Mouse (Mus musculus) CD4-positive, CD25-positive, alpha-beta regulatory T cell, adult 2 months (primary cell): ENCODE measurements around the gene Gm10837.
A peak's percentile ranks its signal among the peaks of the same experiment; 100 is the strongest.

Source experiments
- DNase-seq: peaks from one replicate; pipeline ENCODE4 v3.0.0-alpha.2; 2012; ENCODE audit warnings: low read depth, low spot score

Gene Gm10837

DNA sequence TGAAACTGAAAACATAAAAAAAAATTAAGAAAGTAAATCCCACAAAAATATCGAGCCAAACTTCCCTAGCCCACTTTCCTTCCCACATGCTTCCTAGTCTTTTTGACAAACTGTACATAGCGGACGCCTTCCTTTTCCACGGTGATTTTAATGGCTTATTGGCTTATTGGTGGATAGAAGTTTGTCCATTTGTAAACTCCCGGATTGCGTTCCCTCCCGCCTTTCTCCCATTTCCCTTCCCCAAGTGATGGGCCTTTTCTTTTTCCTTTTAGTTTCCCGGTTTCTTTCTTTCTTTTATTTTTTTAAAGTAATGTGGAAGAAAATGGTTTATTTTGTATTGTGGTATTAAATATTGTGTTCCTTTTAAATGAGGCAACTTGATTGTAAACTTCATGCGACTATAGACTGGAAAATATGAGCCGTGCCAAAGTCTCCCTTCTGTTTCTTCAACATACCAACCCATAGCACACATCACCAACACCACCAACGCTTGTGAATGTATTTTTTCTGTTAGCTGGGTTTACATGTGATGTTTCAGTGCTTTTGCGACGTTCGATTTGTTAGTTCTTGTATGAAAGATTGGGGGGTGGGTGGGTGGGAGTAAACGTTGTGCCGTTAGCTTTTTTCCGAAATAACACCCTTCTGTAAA is 10.8 kb upstream of the Gm10837 start:
- no peak for DNase-seq

DNA sequence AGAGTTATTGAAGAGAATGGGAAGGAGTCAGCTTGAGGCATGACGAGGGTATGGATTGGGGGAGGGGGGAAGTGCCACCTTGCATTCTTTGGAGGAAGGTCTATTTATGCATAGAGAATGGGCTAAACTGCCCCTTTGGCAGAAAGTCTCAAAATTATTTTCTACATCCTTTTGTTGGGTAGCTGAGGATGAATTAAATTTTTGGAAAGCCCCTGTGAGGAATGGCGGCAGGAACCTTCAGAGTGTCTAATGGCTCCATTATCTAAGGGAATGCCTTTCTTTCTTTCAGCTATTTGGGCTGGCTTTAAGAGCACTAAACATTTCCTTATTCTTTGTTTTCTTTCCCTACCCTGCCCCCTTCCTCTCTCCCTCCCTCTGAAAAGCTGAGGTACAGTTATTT is 10.0 kb upstream of the Gm10837 start:
- DNase-seq, result no peak

DNA sequence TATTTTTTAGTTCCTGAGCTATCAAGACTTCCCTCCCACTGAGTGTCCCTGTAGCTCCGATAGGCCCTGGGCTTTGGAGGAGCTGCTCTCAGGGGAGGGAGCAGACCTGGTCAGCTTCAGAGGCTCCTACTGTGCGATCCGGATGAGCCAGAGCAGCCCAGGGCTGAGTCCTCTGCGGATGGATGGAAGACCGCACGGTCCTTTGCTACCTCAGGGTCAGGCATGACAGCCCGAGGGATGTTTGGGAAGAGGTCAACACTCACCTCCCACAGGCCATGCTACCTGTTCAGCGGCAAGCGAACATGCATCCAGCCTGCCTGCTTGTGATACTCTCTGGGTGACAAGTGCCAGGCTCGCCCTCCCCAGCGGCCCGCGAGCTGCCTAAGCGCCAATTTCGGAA is 9.2 kb upstream of the Gm10837 start:
- no peak for DNase-seq

DNA sequence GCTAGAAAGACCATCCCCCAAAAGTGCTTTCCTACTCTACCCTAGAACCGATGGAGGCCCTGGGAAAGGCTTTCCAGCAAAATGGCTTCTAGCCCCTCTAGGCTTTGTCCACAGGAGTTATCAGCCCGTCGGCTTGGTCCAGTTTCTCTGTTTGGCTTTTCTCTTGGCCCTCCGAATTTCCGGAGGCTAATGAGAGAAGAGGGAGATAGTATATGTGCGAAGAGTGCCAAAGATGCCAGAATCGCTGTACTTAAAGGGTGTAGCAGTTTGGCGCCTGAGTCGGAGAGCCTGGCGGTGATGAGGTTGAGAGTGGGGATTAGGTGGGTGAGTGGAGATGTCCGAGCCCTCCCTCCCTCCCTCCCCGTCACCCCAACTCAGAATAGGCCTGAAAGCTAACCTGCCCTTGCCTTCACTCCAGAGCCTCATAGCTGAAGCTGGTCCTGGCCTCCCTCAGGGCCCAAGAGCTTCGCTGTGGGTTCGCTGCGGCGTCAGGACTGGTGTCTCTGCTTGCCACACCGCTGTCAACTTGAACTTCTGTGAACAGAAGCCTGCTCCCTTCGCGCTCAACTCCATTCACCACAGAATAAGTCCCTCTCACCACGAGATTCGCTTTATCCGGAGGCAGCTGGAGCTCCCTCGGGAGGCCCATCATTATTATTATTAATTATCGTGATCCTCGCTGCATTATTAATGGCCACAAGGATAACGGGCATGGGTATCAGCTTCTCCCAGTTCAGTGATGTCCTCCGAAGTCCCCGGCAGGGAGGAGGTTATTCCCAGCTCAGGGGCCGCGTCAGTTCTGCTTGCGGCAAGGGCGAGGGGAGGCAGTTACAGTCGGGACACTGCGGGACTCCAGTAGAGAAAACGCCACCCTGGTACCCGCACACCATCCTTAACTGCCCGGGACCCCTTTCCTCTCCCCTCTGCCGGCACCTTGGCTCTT is 8.0 kb upstream of the Gm10837 start:
- peak; percentile 15 for DNase-seq

DNA sequence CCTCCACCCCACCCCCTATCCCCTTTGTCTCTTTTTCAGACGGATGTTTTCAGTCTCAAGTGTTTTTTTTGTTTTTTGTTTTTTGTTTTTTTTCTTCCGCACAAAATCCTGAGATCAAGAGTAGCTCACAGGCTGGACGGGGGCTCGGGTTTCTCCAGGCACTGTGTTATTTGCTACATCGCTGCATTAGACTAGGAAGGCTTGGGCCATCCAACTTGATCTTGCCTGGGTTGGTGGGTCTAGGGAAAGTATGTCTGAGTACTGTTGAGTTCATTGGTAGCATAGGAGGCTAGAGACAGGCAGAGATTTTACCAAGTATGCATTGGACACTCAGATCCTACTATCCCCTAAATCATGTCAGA is 7.4 kb upstream of the Gm10837 start:
- no peak for DNase-seq

DNA sequence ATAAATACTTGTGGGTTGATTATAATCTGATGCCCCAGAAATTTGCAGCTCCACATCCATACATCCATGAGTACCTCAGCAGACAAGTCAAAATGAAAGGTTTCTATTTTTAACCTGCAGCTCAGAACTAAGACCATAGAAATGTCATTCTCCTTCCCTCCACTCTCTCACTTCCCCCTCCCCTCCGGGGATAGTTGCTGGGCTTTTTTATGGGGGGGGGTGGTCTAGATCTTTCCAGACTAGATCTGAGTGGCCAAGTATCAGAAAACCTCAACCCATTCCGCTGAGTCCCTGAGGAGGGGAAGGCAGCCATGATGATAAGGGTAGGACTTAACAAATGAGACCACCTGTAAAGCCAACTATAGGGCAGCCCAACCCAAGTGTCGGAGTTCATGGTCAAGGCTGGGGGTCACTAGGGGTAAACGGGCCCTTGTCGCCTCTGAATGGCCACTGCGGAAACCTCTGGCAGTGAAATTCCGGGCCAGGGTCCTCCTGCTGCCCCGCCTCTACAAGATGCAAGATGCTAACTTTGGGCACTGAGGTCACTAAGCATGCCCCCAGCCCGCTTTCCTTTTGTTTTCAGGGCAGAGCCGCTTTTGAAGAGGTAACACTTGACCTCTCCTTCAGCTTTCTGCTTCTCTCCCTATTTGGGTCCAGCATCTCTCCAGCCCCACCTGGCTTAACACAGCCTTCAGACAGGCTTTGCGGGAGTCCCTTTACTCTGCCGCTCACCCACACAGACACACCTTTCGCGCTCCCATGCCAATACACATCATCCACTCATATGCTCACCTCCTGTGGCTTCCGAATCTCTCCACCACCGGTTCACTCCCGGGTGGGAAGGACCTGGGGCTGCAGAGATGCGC is 6.6 kb upstream of the Gm10837 start:
- no peak for DNase-seq

DNA sequence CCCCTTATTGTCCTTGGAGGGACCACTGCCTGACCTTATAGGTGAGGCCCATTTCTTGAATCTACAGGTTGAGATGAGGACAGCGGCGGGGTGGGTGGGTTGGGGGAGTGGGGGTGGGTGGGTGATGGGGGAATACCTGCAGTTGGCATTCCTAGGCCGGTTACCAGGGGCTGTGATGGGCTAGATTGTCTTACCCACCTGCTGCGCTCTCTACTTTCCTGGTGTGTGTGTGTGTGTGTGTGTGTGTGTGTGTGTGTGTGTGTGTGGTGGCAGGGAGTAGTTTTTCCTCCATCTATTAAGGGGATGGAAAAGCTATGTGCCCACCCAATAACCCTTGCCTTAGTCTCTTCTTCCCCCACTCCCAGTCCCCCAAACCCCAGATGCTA is 5.9 kb upstream of the Gm10837 start:
- no peak for DNase-seq

DNA sequence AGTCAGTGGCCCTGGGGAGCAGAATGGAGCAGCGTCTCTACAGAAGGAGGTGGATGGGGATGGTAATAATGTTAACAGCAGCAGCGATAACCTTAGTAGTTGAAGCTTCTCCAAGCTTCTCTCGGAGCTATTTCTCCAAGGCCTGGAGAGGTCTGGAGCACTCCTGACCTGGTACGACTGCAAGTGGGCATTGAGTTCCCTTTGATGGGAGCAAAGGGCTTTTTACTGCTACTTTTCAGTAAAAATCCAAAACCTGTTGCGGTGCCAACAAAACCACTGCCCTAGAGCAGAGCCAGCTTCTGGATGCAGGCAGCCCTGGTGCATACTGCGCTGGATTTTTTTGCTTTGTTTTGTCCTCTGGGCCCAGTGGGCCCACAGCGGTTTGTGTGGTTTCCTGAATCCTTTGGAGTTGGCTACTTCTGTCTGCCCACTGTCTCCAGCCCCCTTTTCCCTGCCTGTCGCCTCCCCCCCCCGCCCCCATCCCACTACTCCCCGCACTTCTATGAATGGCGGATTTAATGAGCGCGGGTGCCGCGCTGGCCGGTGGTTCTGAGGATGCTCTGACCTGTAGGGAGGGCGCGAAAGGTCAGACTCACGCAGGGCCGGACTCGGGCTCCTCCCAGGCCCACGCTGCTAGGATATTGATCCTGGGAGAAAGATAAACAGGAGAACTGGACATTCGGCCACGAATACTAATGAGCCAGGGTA is 5.4 kb upstream of the Gm10837 start:
- no peak for DNase-seq

DNA sequence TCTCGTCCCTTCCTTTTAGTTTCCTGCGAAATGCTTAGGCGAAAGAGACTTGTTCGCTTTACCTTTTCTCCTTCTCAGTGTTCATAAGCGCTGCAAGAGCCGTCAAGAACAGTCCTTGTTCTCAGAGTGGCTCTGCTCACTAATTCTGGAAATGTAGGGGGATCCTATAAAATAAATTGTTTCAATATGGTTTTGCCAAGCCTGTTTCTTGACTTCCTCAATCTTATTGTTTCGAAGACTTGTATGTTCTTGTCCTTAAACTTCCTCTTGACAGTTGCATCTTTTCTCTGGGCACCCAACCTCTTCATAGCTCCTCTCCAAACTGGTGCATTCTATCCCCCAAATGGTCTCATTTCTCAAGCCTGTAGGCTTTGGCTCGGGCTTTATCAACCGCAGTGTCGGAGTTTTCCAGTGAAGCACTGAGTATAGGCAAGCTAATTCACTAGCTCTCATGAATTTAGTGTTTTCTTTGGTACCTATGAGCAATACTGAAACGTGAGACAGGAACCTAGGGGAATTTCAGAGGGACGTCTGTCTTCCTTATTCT is 4.7 kb upstream of the Gm10837 start:
- DNase-seq, result no peak

DNA sequence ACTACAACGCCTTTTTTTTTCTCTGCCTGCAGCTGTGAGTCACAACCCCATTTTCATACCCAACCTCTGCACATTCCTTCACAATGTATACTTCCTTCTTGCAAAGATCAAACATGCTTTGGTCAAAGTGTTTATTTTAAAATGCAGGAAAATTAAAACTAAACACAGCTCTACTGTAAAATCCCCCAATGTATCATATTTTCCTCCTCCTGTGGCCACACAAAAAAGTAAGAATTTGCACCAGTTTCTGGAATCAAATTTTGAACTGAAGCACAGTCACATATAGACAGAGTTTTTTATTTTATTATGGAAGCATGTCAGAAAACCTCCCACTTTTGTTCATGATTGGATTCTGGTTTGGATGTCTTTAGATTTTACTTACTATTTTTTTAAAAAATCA is 3.8 kb upstream of the Gm10837 start:
- no peak for DNase-seq

DNA sequence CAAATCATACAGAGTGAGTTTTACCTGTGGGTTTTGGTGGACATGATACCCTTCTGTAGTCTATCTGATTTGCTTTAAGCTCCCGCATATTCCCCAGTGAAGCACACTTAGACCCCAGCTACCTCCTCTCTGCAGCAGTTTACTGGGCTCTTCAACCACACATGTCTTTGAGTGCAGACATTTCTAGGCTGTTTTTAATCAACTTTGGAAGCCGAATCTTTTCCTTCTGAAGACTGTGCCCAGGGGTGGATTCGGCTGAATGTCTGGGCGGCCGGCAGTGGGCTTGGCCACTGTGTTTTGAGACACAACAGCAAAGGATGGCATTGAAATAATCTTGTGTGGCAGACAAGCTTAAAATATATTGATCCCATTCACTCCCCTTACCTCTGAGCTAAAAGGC is 3.0 kb upstream of the Gm10837 start:
- DNase-seq, result no peak

DNA sequence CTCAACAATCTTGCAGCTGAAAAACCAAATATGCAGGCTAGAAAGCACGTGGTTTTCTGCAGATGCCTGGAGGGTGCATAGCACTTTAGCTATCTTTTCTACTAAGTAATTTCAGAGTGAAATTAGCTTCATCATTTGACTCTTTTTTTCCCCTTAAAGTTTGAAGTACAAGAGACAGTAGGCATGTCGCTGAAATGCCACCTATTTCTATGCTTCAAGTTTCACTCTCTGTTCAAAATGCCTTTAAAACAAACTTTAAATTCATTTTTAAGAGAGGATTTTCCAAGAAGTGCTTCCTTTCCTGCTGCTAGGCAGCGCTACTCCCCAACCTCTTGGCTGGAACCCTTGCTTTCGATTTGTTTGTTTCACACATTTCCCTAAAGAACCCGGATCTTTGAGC is 1.3 kb upstream of the Gm10837 start:
- DNase-seq, result peak; percentile 6

DNA sequence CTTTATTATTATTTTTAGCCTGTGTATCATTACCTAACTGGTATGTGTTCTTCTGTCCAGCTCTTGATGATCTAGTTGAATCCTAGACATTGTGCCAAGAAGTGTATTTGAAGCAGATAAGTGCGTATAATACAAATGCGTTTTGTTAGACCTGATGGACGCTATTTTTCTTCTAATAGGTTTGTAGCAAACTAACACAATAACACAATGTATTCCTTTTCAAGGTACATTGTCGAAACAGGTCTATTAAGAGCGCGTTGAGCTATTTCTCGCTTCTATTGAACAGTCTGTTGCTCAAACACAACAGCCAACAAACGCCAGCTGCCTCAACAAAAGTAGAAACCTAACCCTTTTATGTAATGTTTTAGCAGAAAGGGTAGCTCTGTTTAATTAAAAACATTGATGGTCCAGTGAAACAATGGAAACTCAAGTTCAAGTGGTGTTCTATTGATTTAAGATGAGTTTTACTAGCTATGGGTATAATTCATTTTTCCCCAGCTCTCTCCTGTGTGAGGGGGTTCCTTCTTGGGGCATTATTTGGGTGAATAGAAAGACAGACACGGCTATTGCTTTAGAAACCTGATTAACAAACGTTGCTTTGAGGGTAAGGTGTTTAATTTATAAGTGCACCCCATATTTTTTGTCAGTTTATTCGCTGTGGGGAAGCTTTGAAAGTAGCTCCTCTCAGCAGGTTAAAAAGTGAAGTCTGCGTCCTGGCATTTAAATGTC is 536 bp upstream of the Gm10837 start:
- DNase-seq, result peak; percentile 7

DNA sequence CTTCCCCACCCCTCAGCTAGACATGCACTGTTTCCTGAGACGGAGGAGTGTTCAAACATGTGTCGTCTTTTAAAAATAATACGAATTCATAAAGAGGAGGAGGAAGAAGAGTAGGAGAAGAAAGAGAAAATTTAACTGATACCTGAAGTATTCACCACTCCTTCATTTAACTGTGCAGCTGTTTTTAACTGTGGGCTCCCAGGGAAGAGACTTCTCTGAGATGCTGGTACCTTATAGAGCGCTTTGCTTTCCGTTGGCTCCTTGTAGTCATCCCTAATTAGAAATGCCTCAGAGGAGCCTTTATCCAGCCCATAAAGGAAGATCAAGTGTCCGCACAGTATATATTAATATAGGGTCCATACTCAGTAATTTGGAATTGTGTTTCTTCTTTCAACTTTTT is 1.1 kb downstream of the Gm10837 start:
- no peak for DNase-seq

DNA sequence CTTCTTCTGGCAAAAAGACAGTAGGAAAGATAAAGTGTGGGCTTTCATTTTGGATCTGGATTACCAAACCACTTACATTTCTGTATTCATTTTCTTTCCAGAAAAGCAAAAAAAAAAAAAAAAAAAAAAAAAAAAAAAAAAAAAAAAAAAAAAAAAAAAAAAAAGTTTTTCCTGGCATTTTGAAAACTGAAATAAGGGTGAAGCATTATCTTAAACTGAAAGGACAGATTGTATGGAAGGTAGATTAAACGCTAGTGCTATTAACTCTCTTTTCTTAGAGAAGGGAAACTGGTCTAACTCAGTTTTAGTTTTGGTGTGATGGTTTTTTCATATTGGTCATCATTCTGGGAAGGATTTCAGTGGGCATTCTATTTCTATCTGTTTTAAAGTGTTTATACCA is 1.6 kb downstream of the Gm10837 start:
- no peak for DNase-seq

DNA sequence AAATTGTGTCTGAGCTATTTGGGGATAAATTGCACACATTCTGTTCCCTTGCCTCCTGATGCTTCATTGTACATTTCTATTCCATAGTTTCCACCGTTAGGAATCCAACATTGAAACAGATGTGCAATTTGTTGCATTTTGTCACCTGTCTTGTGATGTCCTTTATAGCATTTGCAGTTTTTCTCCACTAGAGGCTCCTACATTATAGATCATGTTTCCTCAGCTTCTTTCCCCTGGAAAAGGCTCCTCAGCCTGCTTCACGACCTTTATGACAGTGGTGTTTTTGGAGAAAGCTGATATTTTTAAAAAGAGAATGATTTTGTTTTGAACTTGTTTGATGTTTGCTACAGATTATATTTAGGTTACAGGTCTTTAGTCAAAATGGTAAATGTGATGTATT is 18.7 kb downstream of the Gm10837 start:
- DNase-seq, result peak; percentile 12

DNA sequence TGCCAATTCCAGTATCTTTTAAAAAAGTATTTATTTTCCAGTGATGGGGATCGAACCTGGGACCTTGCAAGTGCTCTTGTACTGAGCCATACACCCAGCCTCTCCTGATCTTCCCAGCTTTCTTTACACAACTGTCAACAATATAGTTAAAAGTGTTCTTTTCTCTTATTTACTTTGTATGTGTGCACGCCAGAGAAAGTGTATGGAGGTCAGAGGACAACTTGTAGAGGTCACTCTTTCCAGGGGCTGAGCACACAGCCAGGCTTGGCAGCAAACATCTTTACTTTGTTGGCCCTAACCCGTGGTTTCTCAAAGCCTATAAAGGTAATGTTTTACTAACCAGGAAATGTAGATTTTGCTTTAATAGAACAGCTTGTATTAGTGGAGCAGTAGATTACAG is 21.1 kb downstream of the Gm10837 start:
- DNase-seq, result no peak

DNA sequence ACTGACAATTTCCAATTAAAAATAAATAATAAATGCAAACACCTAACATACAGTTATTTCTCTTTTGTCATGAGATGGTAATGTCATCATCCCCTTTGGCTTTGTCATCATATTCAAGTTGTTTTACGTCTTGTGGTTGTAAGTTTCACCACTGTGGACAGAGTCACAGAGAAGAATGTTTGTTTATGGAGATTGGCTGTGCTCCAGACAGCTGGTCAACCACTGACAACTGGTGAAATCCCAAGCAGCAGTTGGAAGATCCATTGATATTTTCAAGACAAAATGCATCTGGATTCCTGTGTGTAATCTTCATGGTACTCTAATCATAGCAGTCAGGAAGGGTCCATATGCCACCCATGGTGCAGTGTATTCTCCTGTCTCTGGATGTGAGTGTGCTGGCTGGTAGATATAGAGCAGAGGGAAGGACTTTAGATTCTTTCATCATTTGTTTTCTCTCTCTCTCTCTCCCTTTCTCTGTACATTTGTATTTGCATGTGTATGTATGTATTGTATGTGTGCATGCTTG is 23.2 kb downstream of the Gm10837 start:
- no peak for DNase-seq

DNA sequence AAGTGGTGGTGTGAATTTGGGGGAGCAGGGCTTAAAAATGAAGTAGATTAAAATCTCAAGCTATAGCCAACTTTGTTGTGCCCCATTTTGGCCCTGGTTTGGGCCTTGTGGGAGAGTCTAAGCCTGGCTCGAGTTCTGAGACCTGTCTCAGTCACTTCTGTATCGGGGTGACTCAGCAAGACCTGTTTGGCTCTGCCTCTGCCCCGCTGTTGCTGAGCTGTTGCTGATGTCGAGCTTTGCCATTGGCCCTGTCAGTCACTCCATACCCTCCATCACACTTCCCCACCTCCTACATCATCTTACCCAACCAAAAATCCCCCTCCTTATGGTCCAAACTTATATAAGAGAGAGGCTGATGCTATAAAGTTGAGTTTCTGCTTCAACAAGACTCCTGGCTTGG is 38.1 kb downstream of the Gm10837 start:
- DNase-seq, result no peak
